Mouse (Mus musculus) olfactory bulb, adult 2 months (tissue): ENCODE data around the gene Golgb1. TPM values are rescaled to one million over a fixed set of nuclear protein-coding genes. Genes with fewer than 3 reads are reported as not detected.

Source experiments
- H3K27ac ChIP-seq: fragments of 200-500 bp; 2 replicates; pipeline ENCODE4 v1.5.1; 2012; ENCODE audit warnings: low read depth, low read length; ENCODE audit not compliant: insufficient read depth
- H3K4me1 ChIP-seq: fragments of 200-500 bp; 2 replicates; pipeline ENCODE4 v1.6.1; 2012; ENCODE audit warnings: low read length; ENCODE audit not compliant: control insufficient read depth, insufficient read depth
- H3K4me3 ChIP-seq: fragments of 200-500 bp; 2 replicates; pipeline ENCODE4 v1.5.1; 2012; ENCODE audit warnings: mild to moderate bottlenecking, low read depth, low read length, moderate library complexity; ENCODE audit not compliant: insufficient read depth
- CTCF ChIP-seq: fragments of 200-500 bp; IDR thresholded peaks from 2 replicates; pipeline ENCODE4 v1.5.1; 2012; ENCODE audit warnings: low read depth, mild to moderate bottlenecking, low read length, moderate library complexity; ENCODE audit not compliant: insufficient read depth
- POLR2A ChIP-seq: fragments of 200-500 bp; IDR thresholded peaks from 2 replicates; pipeline ENCODE4 v1.6.1; 2012; ENCODE audit warnings: mild to moderate bottlenecking, low read depth, low read length, moderate library complexity; ENCODE audit not compliant: insufficient read depth
- WGBS: fragments of 180-500 bp; shearing (Covaris S2); methylation state at CpG from one replicate; pipeline ENCODE4 v1.1.7; 2018; 5-methylcytosine and 5-hydroxymethylcytosine counted together
- polyA plus RNA-seq: library from polyadenylated mRNA; stranded (reverse); fragments of >200 nt; gene quantifications from 2 replicates; pipeline ENCODE4 v1.2.4, GENCODE M21; 2012; ENCODE audit warnings: low replicate concordance; ENCODE audit not compliant: missing spikeins, insufficient read depth, insufficient read length

The Golgb1 gene
- polyA plus RNA-seq, 1 experiment, result 36.6 TPM

DNA sequence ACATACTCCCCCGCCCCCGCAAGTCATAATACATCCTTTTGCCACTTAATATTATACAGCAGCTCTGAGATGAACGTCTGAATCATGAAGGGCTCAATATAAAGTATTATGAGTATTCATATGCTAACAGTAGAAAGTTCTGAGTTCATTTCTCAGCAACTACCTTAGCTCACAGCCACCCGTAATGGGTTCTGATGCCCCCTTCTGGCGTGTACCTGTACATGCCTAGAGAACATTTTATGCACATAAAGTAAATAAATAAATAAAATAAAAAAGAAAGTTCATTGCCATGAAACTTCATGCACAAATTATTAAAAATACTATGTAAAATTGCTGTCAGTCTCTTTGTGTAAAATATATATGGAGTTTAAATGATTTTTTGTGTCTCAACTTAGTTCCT is 2.4 kb downstream of the Golgb1 start:
- peaks cover 4% of the 10 kb centered on the region for H3K4me1 ChIP-seq
- no peak overlapping the region for H3K4me3 ChIP-seq
- no peak overlapping the region for H3K27ac ChIP-seq
- 74% methylated on average over 5 of the region's 5 CpGs for WGBS
- no peak for TF ChIP-seq POLR2A
- TF ChIP-seq CTCF, result no peak

GRCm38 (mm10) chr16:36882737-36883343 is 7.9 kb downstream of the Golgb1 start:
- 45% methylated on average over 5 of the region's 5 CpGs for WGBS
- Histone ChIP-seq H3K4me3 (no peak overlapping the region), H3K27ac (no peak overlapping the region), H3K4me1 (no peaks in the 10 kb centered on the region)
- TF ChIP-seq POLR2A, result no peak
- TF ChIP-seq CTCF, result no peak

DNA sequence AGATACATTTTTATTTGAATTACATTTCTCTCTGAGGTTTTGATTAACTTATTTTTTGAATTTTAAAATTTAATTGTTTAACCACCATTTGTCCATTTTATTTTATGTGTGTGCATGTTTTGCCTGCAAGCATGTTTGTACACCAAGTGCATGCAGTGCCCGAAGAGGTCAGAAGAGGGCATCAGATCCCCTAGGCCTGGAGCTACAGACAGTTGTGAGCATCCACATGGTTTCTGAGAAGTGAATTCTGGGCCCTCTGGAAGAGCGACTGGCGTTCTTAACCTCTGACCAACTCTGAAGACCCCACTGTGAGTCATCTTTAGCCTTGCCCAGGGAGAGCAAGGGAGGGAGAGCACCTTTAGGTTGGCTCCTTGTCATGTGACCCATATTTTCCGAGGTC is 9.9 kb downstream of the Golgb1 start:
- H3K27ac ChIP-seq, result no peak overlapping the region
- no peaks in the 10 kb centered on the region for H3K4me1 ChIP-seq
- WGBS, result 86% methylated on average over 4 of the region's 4 CpGs
- H3K4me3 ChIP-seq, result no peak overlapping the region
- TF ChIP-seq CTCF, result peak; percentile 15; the same call in 1 of the 2 replicates
- no peak for TF ChIP-seq POLR2A

DNA sequence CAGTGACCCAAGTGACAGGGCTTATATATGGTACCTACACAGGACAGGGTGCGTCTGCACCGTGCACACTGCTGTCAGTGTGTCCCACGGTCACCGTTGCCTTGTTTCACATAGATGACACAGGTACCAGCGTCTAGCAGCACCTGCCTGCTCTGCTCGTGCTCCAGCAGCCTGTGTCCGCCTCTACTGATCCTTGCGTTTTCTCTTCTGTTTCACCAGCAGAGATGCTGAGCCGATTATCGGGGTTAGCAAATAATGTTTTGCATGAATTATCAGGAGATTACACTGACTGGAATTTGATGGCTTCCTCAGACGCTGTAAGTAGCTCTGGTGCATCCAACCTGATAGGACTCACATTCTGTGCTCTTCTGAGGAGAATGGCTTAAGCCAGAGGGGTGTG is 11.0 kb downstream of the Golgb1 start:
- no peaks in the 10 kb centered on the region for H3K4me1 ChIP-seq
- H3K4me3 ChIP-seq, result no peak overlapping the region
- TF ChIP-seq POLR2A (no peak), CTCF (no peak)
- H3K27ac ChIP-seq, result no peak overlapping the region
- WGBS, result 95% methylated on average over 11 of the region's 11 CpGs

- H3K4me1 ChIP-seq, result no peaks in the 10 kb centered on the region
- H3K27ac ChIP-seq, result no peak overlapping the region
- 69% methylated on average over 5 of the region's 5 CpGs for WGBS
- TF ChIP-seq POLR2A (no peak), CTCF (no peak)
- no peak overlapping the region for H3K4me3 ChIP-seq
Observed at GRCm38 (mm10) chr16:36887546-36887945, 12.6 kb downstream of the Golgb1 start.

DNA sequence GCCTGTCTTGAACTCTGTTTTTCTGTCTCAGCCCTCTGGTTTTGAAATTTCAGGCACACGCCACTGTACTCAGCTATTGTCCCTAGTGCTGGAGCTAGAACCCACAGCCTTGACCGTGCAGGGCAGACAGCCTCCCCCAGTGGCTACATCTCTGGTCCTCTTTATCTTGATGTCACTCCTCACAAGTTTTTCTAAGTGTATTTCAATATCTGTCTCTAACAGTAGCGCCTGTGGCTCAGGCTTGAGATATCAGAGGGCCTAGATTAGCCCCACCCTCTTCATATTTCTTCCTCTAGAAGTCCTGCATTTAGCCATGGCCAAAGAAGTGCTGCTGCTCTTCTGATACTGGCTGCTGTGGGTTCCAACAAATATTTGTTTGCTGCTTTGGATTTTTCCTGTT is 15.6 kb downstream of the Golgb1 start:
- WGBS, result 92% methylated on average over 3 of the region's 3 CpGs

DNA sequence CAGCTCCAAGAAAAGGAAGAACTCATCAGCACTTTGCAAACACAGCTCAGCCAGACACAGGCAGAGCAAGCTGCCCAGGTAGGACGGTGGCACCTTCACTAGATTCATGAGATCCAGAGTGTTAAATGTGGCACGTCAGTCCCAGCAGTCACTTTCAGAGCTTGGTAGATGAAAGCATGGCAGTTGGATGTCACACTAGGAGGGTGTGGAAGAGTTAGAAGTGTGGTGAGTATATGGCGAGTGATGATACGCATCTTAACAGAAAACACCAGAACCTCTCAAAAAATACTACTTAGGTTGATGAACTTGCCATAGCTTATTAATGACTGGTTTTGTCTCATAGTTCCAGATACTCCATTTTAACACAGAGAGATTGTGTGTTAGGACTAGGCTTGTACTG is 16.5 kb downstream of the Golgb1 start:
- Histone ChIP-seq H3K4me3 (no peak overlapping the region), H3K27ac (no peak overlapping the region), H3K4me1 (no peaks in the 10 kb centered on the region)
- TF ChIP-seq CTCF, result no peak
- TF ChIP-seq POLR2A, result no peak
- 95% methylated on average over 4 of the region's 4 CpGs for WGBS

More for the DNA sequence above, 15.6 kb downstream of the Golgb1 start:
- H3K4me1 ChIP-seq, result no peaks in the 10 kb centered on the region
- no peak for TF ChIP-seq POLR2A
- TF ChIP-seq CTCF, result no peak
- no peak overlapping the region for H3K27ac ChIP-seq
- H3K4me3 ChIP-seq, result no peak overlapping the region

DNA sequence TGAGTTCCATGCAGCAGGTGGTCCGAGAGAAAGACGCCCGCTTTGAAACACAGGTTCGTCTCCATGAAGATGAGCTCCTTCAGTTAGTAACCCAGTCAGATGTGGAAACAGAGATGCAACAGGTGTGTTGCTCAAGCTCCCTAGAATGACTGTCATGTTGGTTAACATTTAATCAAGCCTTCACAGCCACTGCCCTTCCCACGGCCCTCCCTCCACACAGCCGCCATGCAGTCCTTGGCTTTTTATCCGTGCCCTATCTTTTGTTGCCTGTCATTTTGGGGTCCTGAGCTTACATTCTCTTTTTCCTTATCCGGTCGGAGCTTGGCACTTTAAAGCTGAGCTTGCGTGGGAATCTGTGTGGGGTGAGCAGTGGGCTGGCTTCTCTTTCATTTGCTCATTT is 18.4 kb downstream of the Golgb1 start:
- 85% methylated on average over 10 of the region's 10 CpGs for WGBS
- no peaks in the 10 kb centered on the region for H3K4me1 ChIP-seq
- no peak overlapping the region for H3K4me3 ChIP-seq
- no peak for TF ChIP-seq POLR2A
- no peak for TF ChIP-seq CTCF
- H3K27ac ChIP-seq, result no peak overlapping the region

GRCm38 (mm10) chr16:36896712-36897111 is 21.8 kb downstream of the Golgb1 start:
- Histone ChIP-seq H3K4me1 (no peaks in the 10 kb centered on the region), H3K4me3 (no peak overlapping the region), H3K27ac (no peak overlapping the region)
- WGBS, result 92% methylated on average over 6 of the region's 6 CpGs
- TF ChIP-seq CTCF, result no peak
- TF ChIP-seq POLR2A, result no peak

DNA sequence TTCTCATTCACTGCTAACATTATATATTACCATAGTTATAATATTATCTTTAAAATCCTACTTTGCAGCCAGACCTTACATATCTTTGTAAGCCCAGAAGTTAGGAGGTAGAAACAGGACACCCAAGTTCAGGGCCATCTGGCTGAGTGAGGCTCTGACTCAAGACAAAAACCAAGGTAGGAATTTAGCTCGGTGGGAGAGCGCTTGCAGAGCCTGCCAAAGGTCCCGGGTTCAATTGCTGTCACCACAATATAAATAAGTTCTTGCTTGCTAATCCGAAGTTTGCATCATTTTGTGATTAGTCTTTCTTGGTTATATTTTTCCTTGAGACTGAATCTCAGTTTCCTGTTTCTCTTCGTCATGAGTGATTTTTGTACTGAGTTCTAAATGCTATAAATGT is 28.2 kb downstream of the Golgb1 start:
- WGBS, result 91% methylated on average over 5 of the region's 5 CpGs
- H3K4me3 ChIP-seq, result no peak overlapping the region
- no peak overlapping the region for H3K27ac ChIP-seq
- no peaks in the 10 kb centered on the region for H3K4me1 ChIP-seq
- TF ChIP-seq CTCF (no peak), POLR2A (no peak)
